Mouse (Mus musculus) left cerebral cortex, postnatal 14 days (tissue): ENCODE data around the gene Lgals12. TPM values are rescaled to one million over a fixed set of nuclear protein-coding genes. Genes with fewer than 3 reads are reported as not detected.

Experiments used
- DNase-seq, 2 experiments: peaks; one replicate each; pipeline ENCODE4 v3.0.0; 2021 to 2022; ENCODE audit warnings: low spot score in 2 of 2, mixed read lengths in 1 of 2
- intact Hi-C: fragments of 180-260 bp; cut with DNase I; formaldehyde crosslinking; loops from one replicate; pipeline ENCODE4 v1.15.1; 2025
- total RNA-seq, 2 experiments: library from RNA; stranded (reverse); gene quantifications; 2 replicates each; pipeline ENCODE4 v1.2.3; 2021

Lgals12 gene
- total RNA-seq, 2 experiments from 2014 or later = 0.40 to 0.55 TPM

GRCm38 (mm10) chr19:7552301-7552673 is 54.7 kb downstream of the Lgals12 start:
- no peak for DNase-seq
- intact Hi-C loops = no loop called here

- DNase-seq = no peak
- intact Hi-C loops = no loop called here
These were observed 55.3 kb downstream of the Lgals12 start for GRCm38 (mm10) chr19:7551550-7552300.

GRCm38 (mm10) chr19:7548924-7549323 is 58.1 kb downstream of the Lgals12 start:
- no peak for DNase-seq
- intact Hi-C loops = no loop called here

Other genes with a start within 250 kb of the Lgals12 start
- gene Spindoc, start 224.2 kb downstream of the Lgals12 start, total RNA-seq = 10 to 100 TPM; 30.5 to 36.2 TPM
- 10 to 100 TPM; 42.5 to 44.5 TPM for gene 2700081O15Rik, start 189.6 kb downstream of the Lgals12 start, total RNA-seq
- gene Rtn3, start 123.9 kb downstream of the Lgals12 start, total RNA-seq = 100 to 1,000 TPM; 936 to 943 TPM
- gene Atl3, start 113.2 kb downstream of the Lgals12 start, total RNA-seq = 10 to 100 TPM; 19.6 to 21.1 TPM
- gene Pla2g16, start 49.7 kb downstream of the Lgals12 start, total RNA-seq = 10 to 100 TPM; 14.1 TPM
- not detected for gene Hrasls5, start 5.3 kb upstream of the Lgals12 start, total RNA-seq
- not detected for gene Slc22a19, start 104.1 kb upstream of the Lgals12 start, total RNA-seq
- gene Slc22a26, start 195.5 kb upstream of the Lgals12 start, total RNA-seq = not detected